Mouse (Mus musculus) bone marrow, adult 2 months (tissue): ENCODE measurements around the gene H2-DMa.

Experiments
- CTCF ChIP-seq: fragments of 200-500 bp; IDR thresholded peaks from 2 replicates; pipeline ENCODE4 v1.5.1; 2011; ENCODE audit warnings: low read length, control low read depth; ENCODE audit not compliant: control insufficient read depth, insufficient read depth
- POLR2A ChIP-seq: fragments of 200-500 bp; IDR thresholded peaks from 2 replicates; pipeline ENCODE4 v1.6.1; 2011; ENCODE audit warnings: low read depth, mild to moderate bottlenecking, control low read depth, low read length, borderline replicate concordance; ENCODE audit not compliant: control insufficient read depth

- no peak for TF ChIP-seq CTCF
- TF ChIP-seq POLR2A = no peak
Observed at GRCm38 (mm10) chr17:34109806-34110195, 9.5 kb upstream of the H2-DMa start.
